12 mouse cellular contexts compared by ENCODE assay signal in genomic region chr6:4004808-4005207, GRCm38 (mm10). TPM values are rescaled to one million over a fixed set of nuclear protein-coding genes. Genes with fewer than 3 reads are reported as not detected.
A peak's percentile ranks its signal among the peaks of the same experiment; 100 is the strongest.
DNase-seq lines count a peak whose midpoint lies in the region; ATAC-seq and TF ChIP-seq lines count a peak whose summit lies in the region.
"Had no signal": no experiment of that assay in that cellular context is flagged by ENCODE, and none has a peak within 500 bp of the region (broad histone marks: within the 10 kb centered on the region; RNA-seq: fewer than 3 reads in every experiment).

No protein-coding gene starts in this region.

- peak overlapping the region; percentile 66 for H3K4me3 ChIP-seq in heart, embryonic 12.5 days
- H3K4me3 ChIP-seq in lung, embryonic 15.5 days: peak overlapping the region; percentile 54
- peak overlapping the region; percentile 44 for H3K4me3 ChIP-seq in intestine, embryonic 14.5 days (ENCODE audit: low read depth, low read length)
- peak overlapping the region; percentile 33 for H3K4me3 ChIP-seq in midbrain, postnatal 0 days (ENCODE audit: low read depth, low read length)

- no peak for DNase-seq in heart, adult 9 months (ENCODE audit: low spot score in 2 of 2)
- DNase-seq in lung, adult 18-20 months: no peak
- no peak for DNase-seq in intestine, embryonic 14.5 days (ENCODE audit: low spot score)
- DNase-seq in midbrain, postnatal 0 days (ENCODE audit: low spot score): no peak
- no peak for DNase-seq in urinary bladder, postnatal 10 days (ENCODE audit: low spot score)
- DNase-seq in adrenal gland, adult 18-20 months (ENCODE audit: low spot score in 2 of 2): no peak
- DNase-seq: thymus, adult 18-20 months had no signal

- H3K9me3 ChIP-seq in heart, embryonic 12.5 days (replicated peaks): no peaks in the 10 kb centered on the region
- H3K9me3 ChIP-seq in lung, embryonic 15.5 days: no peaks in the 10 kb centered on the region
- no peaks in the 10 kb centered on the region for H3K9me3 ChIP-seq in intestine, embryonic 14.5 days (ENCODE audit: control insufficient read depth, low read length)
- no peaks in the 10 kb centered on the region for H3K9me3 ChIP-seq in midbrain, postnatal 0 days (ENCODE audit: low read length)
- H3K9me3 ChIP-seq: midbrain, embryonic 12.5 days had no signal

- TF ChIP-seq CTCF in midbrain, postnatal 0 days (IDR thresholded peaks at IDR 0.05): no peak

- H3K27me3 ChIP-seq in heart, embryonic 12.5 days (replicated peaks): no peaks in the 10 kb centered on the region
- no peaks in the 10 kb centered on the region for H3K27me3 ChIP-seq in lung, embryonic 15.5 days
- H3K27me3 ChIP-seq in intestine, embryonic 14.5 days (replicated peaks; ENCODE audit: control insufficient read depth, insufficient read depth, low read length): no peaks in the 10 kb centered on the region
- H3K27me3 ChIP-seq in midbrain, postnatal 0 days (ENCODE audit: insufficient read depth, low read length): peaks cover 3% of the 10 kb centered on the region; the same call in 1 of the 2 replicates

- peak overlapping the region; percentile 69 for H3K4me2 ChIP-seq in heart, embryonic 12.5 days
- H3K4me2 ChIP-seq in lung, embryonic 15.5 days: peak overlapping the region; percentile 66
- peak overlapping the region; percentile 65 for H3K4me2 ChIP-seq in intestine, embryonic 14.5 days (ENCODE audit: low read length)
- H3K4me2 ChIP-seq in midbrain, postnatal 0 days (ENCODE audit: low read depth, low read length, poor library complexity, severe bottlenecking): no peak overlapping the region

- no peaks in the 10 kb centered on the region for H3K36me3 ChIP-seq in heart, embryonic 12.5 days
- no peaks in the 10 kb centered on the region for H3K36me3 ChIP-seq in lung, embryonic 15.5 days
- H3K36me3 ChIP-seq in intestine, embryonic 14.5 days (ENCODE audit: control insufficient read depth, insufficient read depth, low read length): 0 out of 2 replicates have a peak, but pooled peaks cover 4% of the 10 kb centered on the region
- no peaks in the 10 kb centered on the region for H3K36me3 ChIP-seq in midbrain, postnatal 0 days (ENCODE audit: insufficient read depth, low read length)
- H3K36me3 ChIP-seq: midbrain, embryonic 12.5 days had no signal

- H3K27ac ChIP-seq in heart, embryonic 12.5 days (ENCODE audit: poor library complexity, severe bottlenecking): peak overlapping the region; percentile 92; the same call in 1 of the 2 replicates
- H3K27ac ChIP-seq in lung, embryonic 15.5 days: peak overlapping the region; percentile 91; the same call in 1 of the 2 replicates
- H3K27ac ChIP-seq in intestine, embryonic 14.5 days (ENCODE audit: low read depth): no peak overlapping the region
- H3K27ac ChIP-seq in midbrain, postnatal 0 days (ENCODE audit: low read depth, low read length): no peak overlapping the region

- H3K4me1 ChIP-seq in heart, embryonic 12.5 days (replicated peaks): peaks cover 25% of the 10 kb centered on the region
- H3K4me1 ChIP-seq in lung, embryonic 15.5 days: peaks cover 24% of the 10 kb centered on the region
- no peaks in the 10 kb centered on the region for H3K4me1 ChIP-seq in intestine, embryonic 14.5 days (replicated peaks; ENCODE audit: control insufficient read depth, insufficient read depth, low read length)
- H3K4me1 ChIP-seq in midbrain, postnatal 0 days (ENCODE audit: insufficient read depth, low read length): no peaks in the 10 kb centered on the region

- WGBS in heart, embryonic 12.5 days: 58% methylated on average over 2 of the region's 2 CpGs
- WGBS in lung, embryonic 15.5 days: 31% methylated on average over 2 of the region's 2 CpGs
- 48% methylated on average over 2 of the region's 2 CpGs for WGBS in intestine, embryonic 14.5 days
- WGBS in midbrain, postnatal 0 days: 80% methylated on average over 2 of the region's 2 CpGs

- H3K9ac ChIP-seq in heart, embryonic 12.5 days: no peak overlapping the region
- peak overlapping the region; percentile 47; the same call in 1 of the 2 replicates for H3K9ac ChIP-seq in lung, embryonic 15.5 days
- peak overlapping the region; percentile 20; the same call in 1 of the 2 replicates for H3K9ac ChIP-seq in intestine, embryonic 14.5 days (ENCODE audit: low read length)
- H3K9ac ChIP-seq in midbrain, postnatal 0 days (replicated peaks; ENCODE audit: low read length, poor library complexity, severe bottlenecking): no peak overlapping the region

- ATAC-seq in heart, embryonic 12.5 days (ENCODE audit: insufficient number of reproducible peaks, low FRiP score): 0 out of 2 replicates have a peak, but pooled peaks have one; percentile 35
- ATAC-seq in lung, embryonic 15.5 days (ENCODE audit: borderline replicate concordance, extremely low read depth, low FRiP score, low TSS enrichment): no peak
- ATAC-seq in intestine, embryonic 14.5 days (replicated peaks; ENCODE audit: low FRiP score, low TSS enrichment, low read depth): 0 out of 2 replicates have a peak, but pooled peaks have one; percentile 34
- ATAC-seq in midbrain, postnatal 0 days (ENCODE audit: low FRiP score): no peak

RNA-seq across cellular contexts. Expression of gene Gng11, which starts 1.1 kb away (rescaled TPM):
- 76.1 and 79.7 TPM in 2 replicates for polyA plus RNA-seq in heart, embryonic 12.5 days (2016; fragmentation: Nextera tagmentation; extraction: Ambion mirVana)
- polyA plus RNA-seq in lung, embryonic 15.5 days (2015; fragmentation: Nextera tagmentation; extraction: Ambion mirVana): 141 and 143 TPM in 2 replicates
- 74.4 and 80.3 TPM in 2 replicates for polyA plus RNA-seq in intestine, embryonic 14.5 days (2014; fragmentation: Nextera tagmentation; extraction: Ambion mirVana)
- total RNA-seq in midbrain, postnatal 0 days (2014; rRNA removed): 11.2 and 12.2 TPM in 2 replicates
- polyA plus RNA-seq in midbrain, postnatal 0 days (2015; fragmentation: Nextera tagmentation; extraction: Ambion mirVana): 22.6 and 23.4 TPM in 2 replicates
- 10 to 100 TPM; 26.5 to 41.6 TPM for total RNA-seq in adrenal gland, adult 18-20 months (2021)

RNA-seq across cellular contexts. Expression of gene Gngt1, which starts 11.2 kb away (rescaled TPM):
- not detected in 2 replicates for polyA plus RNA-seq in heart, embryonic 12.5 days (2016; fragmentation: Nextera tagmentation; extraction: Ambion mirVana)
- not detected in 2 replicates for polyA plus RNA-seq in lung, embryonic 15.5 days (2015; fragmentation: Nextera tagmentation; extraction: Ambion mirVana)
- polyA plus RNA-seq in intestine, embryonic 14.5 days (2014; fragmentation: Nextera tagmentation; extraction: Ambion mirVana): 0.15 TPM in 1 of 2 replicates, not detected in the other
- total RNA-seq in midbrain, postnatal 0 days (2014; rRNA removed): not detected in 2 replicates
- polyA plus RNA-seq in midbrain, postnatal 0 days (2015; fragmentation: Nextera tagmentation; extraction: Ambion mirVana): not detected in 2 replicates
- not detected for total RNA-seq in adrenal gland, adult 18-20 months (2021)
- polyA plus RNA-seq: cortical plate, adult 2 months; frontal cortex, adult 2 months; midbrain, embryonic 12.5 days had no signal

RNA-seq across cellular contexts. Expression of gene Tfpi2, which starts 16.1 kb away (rescaled TPM):
- polyA plus RNA-seq in heart, embryonic 12.5 days (2016; fragmentation: Nextera tagmentation; extraction: Ambion mirVana): 4.3 TPM in 2 replicates
- 2.9 and 3.1 TPM in 2 replicates for polyA plus RNA-seq in lung, embryonic 15.5 days (2015; fragmentation: Nextera tagmentation; extraction: Ambion mirVana)
- polyA plus RNA-seq in intestine, embryonic 14.5 days (2014; fragmentation: Nextera tagmentation; extraction: Ambion mirVana): 6.3 and 8.3 TPM in 2 replicates
- not detected in 2 replicates for total RNA-seq in midbrain, postnatal 0 days (2014; rRNA removed)
- 0.28 and 0.36 TPM in 2 replicates for polyA plus RNA-seq in midbrain, postnatal 0 days (2015; fragmentation: Nextera tagmentation; extraction: Ambion mirVana)
- 1 to 10 TPM in 1 of 2 experiments, under 1 TPM in 1; 0.96 to 2.0 TPM for total RNA-seq in adrenal gland, adult 18-20 months (2021)

Comparison
In these comparisons a context has a peak if more than half of its experiments do, and no peak if none do; other contexts are left out.
1. ATAC-seq: peak in heart, embryonic 12.5 days (single experiment) and intestine, embryonic 14.5 days (single experiment); none in lung, embryonic 15.5 days (single experiment) and midbrain, postnatal 0 days (single experiment).
2. H3K27ac ChIP-seq: peak in heart, embryonic 12.5 days (single experiment) and lung, embryonic 15.5 days (single experiment); none in intestine, embryonic 14.5 days (single experiment) and midbrain, postnatal 0 days (single experiment).
3. H3K9ac ChIP-seq: peak in lung, embryonic 15.5 days (single experiment) and intestine, embryonic 14.5 days (single experiment); none in heart, embryonic 12.5 days (single experiment) and midbrain, postnatal 0 days (single experiment).
4. Peak in every context shown above with its lines, with median percentiles within 50 percentile points of each other: H3K4me3 ChIP-seq.